Mouse (Mus musculus): ENCODE measurements around the gene Smim5. TPM values are rescaled to one million over a fixed set of nuclear protein-coding genes. Genes with fewer than 3 reads are reported as not detected.

The Smim5 gene
- total and polyA plus RNA-seq, 2 experiments from 2014 or later = 0.95 to 2.4 TPM

DNA sequence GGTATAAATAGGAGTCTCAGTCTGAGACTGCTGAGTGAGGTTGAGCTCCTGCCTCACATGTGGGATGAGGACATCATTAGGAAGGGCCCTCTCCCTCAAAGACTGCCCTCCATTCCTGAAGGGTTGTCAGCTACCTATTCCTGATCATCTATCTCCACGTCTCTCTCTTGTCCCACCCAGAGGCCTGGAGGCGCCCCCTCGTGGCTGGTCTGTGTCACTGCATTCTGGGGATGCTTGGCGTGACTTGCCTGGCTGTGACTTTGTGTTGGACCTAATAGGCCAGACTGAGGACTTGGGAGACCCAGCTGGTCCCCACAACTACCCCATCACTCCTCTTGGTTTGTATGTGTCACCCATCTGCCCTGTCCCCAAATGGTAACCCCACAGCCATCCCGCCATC is 18.8 kb upstream of the Smim5 start:
- H3K9me3 ChIP-seq (ENCODE audit: low read length) = no peaks in the 10 kb centered on the region
- H3K9ac ChIP-seq = no peak overlapping the region
- no peaks in the 10 kb centered on the region; the same call in 1 of the 2 replicates for H3K27me3 ChIP-seq (ENCODE audit: insufficient read depth, low read length)
- no peak overlapping the region for H3K27ac ChIP-seq (ENCODE audit: low read depth, low read length)
- DNase-seq (no peak), ATAC-seq (no peak)
- WGBS = 30% methylated on average over 5 of the region's 5 CpGs
- no peak overlapping the region for H3K4me2 ChIP-seq (ENCODE audit: low read depth)
- no peak overlapping the region for H3K4me3 ChIP-seq (ENCODE audit: low read depth, low read length)
- H3K4me1 ChIP-seq (ENCODE audit: insufficient read depth) = no peaks in the 10 kb centered on the region
- H3K36me3 ChIP-seq (ENCODE audit: insufficient read depth) = no peaks in the 10 kb centered on the region
- peak; percentile 55 for TF ChIP-seq CTCF (IDR thresholded peaks at IDR 0.05; ENCODE audit: low read depth)

DNA sequence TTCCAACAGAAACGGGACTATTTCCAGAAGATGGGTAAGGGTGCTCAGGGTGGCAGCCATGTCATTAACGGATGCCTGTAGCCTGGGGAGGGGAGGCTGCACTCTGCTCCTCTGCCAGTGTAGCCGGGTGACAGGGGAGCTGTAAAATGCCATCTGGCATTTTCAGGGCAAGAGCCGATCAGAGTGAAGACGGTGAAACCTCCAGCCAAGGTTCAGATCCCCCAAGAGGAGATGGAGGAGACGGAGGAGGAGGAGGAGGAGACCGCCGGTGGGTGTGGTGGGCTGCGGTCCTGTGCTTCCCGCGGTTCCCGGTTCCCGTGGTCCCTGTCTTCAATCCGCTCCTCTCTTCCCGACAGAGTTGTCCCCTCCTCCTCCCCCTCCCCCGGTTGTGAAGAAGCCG is 16.5 kb upstream of the Smim5 start:
- H3K9me3 ChIP-seq (ENCODE audit: low read length) = no peaks in the 10 kb centered on the region
- 28% methylated on average over 16 of the region's 17 CpGs for WGBS
- no peaks in the 10 kb centered on the region for H3K27me3 ChIP-seq (ENCODE audit: insufficient read depth, low read length)
- no peak overlapping the region for H3K4me3 ChIP-seq (ENCODE audit: low read depth, low read length)
- TF ChIP-seq CTCF (IDR thresholded peaks at IDR 0.05; ENCODE audit: low read depth) = no peak
- no peaks in the 10 kb centered on the region for H3K4me1 ChIP-seq (ENCODE audit: insufficient read depth)
- H3K27ac ChIP-seq (ENCODE audit: low read depth, low read length) = no peak overlapping the region
- DNase-seq = no peak
- ATAC-seq = no peak
- no peak overlapping the region for H3K9ac ChIP-seq
- no peaks in the 10 kb centered on the region for H3K36me3 ChIP-seq (ENCODE audit: insufficient read depth)
- no peak overlapping the region for H3K4me2 ChIP-seq (ENCODE audit: low read depth)

DNA sequence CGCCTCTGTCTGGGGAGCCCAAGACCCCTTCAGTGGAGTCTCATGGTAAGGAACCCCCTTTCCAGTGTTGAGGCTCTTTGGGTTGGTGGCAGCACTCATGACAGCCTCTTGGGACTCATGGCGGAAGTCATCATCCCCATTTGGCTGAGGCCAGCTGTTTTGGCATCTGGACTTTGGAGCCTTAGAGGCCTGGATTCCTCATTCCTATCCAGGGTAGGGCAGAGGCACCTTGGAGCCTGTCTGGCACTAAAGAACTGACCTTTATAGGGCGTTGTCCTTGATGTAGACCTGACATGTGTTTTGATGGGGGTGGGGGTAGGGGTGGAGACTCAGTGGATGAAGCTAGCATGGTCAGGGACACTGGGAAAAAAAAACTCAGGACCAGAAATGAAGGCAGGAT is 15.4 kb upstream of the Smim5 start:
- ATAC-seq = no peak

DNA sequence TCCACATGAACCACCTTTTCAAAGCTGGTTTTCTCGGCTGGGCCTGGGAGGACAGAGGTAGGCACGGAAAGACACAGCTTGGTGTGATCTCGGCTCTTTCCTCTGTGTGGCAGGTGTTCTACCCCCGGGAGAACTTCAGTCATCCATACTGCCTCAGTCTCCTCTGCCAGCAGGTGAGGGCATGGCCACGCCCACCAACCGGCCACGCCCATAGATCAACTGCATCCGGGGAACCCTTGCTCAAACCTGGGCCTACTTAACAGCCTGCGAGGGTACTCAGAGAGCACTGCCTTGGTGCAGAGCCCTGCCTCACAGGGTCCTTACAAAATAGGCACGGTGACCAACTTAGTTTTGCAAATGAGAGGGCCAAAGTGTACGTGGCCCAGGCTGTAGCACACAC is 14.5 kb upstream of the Smim5 start:
- Histone ChIP-seq H3K4me3 (ENCODE audit: low read depth, low read length) (no peak overlapping the region), H3K4me2 (ENCODE audit: low read depth) (no peak overlapping the region), H3K9me3 (ENCODE audit: low read length) (no peaks in the 10 kb centered on the region), H3K9ac (no peak overlapping the region), H3K36me3 (ENCODE audit: insufficient read depth) (no peaks in the 10 kb centered on the region), H3K4me1 (ENCODE audit: insufficient read depth) (no peaks in the 10 kb centered on the region), H3K27ac (ENCODE audit: low read depth, low read length) (no peak overlapping the region), H3K27me3 (ENCODE audit: insufficient read depth, low read length) (no peaks in the 10 kb centered on the region)
- TF ChIP-seq CTCF (IDR thresholded peaks at IDR 0.05; ENCODE audit: low read depth) = no peak
- ATAC-seq = no peak
- 82% methylated on average over 11 of the region's 11 CpGs for WGBS
- DNase-seq = no peak

More for the DNA sequence above, 15.4 kb upstream of the Smim5 start:
- Histone ChIP-seq H3K9me3 (ENCODE audit: low read length) (no peaks in the 10 kb centered on the region), H3K36me3 (ENCODE audit: insufficient read depth) (no peaks in the 10 kb centered on the region), H3K9ac (no peak overlapping the region), H3K27me3 (ENCODE audit: insufficient read depth, low read length) (no peaks in the 10 kb centered on the region), H3K4me3 (ENCODE audit: low read depth, low read length) (no peak overlapping the region), H3K4me1 (ENCODE audit: insufficient read depth) (no peaks in the 10 kb centered on the region), H3K4me2 (ENCODE audit: low read depth) (no peak overlapping the region), H3K27ac (ENCODE audit: low read depth, low read length) (no peak overlapping the region)
- WGBS = 96% methylated on average over 3 of the region's 3 CpGs
- no peak for TF ChIP-seq CTCF (IDR thresholded peaks at IDR 0.05; ENCODE audit: low read depth)
- DNase-seq = no peak

DNA sequence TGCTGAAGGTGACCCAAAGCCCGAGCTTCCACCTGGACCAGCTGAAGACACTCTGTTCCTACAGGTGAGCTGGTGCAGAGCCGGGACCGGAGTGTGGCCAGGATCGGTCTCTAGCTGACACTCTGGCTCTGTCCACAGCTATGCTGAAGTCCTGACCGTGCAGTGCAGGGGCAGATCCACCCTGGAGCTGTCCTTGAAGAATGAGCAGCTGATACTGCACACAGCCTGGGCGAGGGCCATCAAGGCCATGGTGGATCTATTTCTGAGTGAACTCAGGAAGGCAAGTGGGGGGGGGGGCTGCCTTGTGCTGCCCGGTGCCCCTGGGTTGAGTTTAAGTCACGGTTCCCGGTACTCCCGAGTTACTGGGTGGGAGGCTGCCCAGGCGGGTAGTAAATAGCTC is 13.3 kb upstream of the Smim5 start:
- no peaks in the 10 kb centered on the region for H3K36me3 ChIP-seq (ENCODE audit: insufficient read depth)
- ATAC-seq (no peak), DNase-seq (no peak)
- 89% methylated on average over 11 of the region's 11 CpGs for WGBS
- H3K27me3 ChIP-seq (ENCODE audit: insufficient read depth, low read length) = no peaks in the 10 kb centered on the region
- H3K27ac ChIP-seq (ENCODE audit: low read depth, low read length) = no peak overlapping the region
- H3K4me1 ChIP-seq (ENCODE audit: insufficient read depth) = no peaks in the 10 kb centered on the region
- TF ChIP-seq CTCF (IDR thresholded peaks at IDR 0.05; ENCODE audit: low read depth) = no peak
- no peaks in the 10 kb centered on the region for H3K9me3 ChIP-seq (ENCODE audit: low read length)
- no peak overlapping the region for H3K4me3 ChIP-seq (ENCODE audit: low read depth, low read length)
- H3K4me2 ChIP-seq (ENCODE audit: low read depth) = no peak overlapping the region
- H3K9ac ChIP-seq = no peak overlapping the region

DNA sequence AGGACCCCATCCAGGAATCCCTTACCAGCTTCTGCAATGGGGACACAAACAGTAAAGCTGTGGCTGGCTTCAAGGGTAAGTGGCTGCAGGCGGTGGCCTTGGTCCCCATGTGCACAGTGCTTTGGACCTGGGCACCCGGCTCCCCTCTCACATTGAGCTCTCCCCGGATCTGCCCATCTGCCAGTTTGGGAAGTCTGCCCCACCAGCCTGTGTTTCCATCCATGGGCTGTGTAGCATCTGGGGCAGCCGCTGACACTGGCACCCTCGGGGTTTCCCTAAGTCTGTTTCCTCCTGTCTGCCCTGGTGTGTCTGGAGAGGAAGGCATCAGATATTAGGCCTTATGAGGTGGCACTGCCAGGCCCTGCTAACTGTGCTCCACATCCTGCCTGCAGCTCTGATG is 11.7 kb upstream of the Smim5 start:
- Histone ChIP-seq H3K27me3 (ENCODE audit: insufficient read depth, low read length) (no peaks in the 10 kb centered on the region), H3K4me1 (ENCODE audit: insufficient read depth) (no peaks in the 10 kb centered on the region), H3K4me3 (ENCODE audit: low read depth, low read length) (no peak overlapping the region), H3K36me3 (ENCODE audit: insufficient read depth) (no peaks in the 10 kb centered on the region; the same call in 1 of the 2 replicates), H3K9ac (no peak overlapping the region), H3K27ac (ENCODE audit: low read depth, low read length) (no peak overlapping the region), H3K4me2 (ENCODE audit: low read depth) (no peak overlapping the region), H3K9me3 (ENCODE audit: low read length) (no peaks in the 10 kb centered on the region)
- ATAC-seq (0 out of 2 replicates have a peak, but pooled peaks have one; percentile 43), DNase-seq (peak; percentile 17)
- no peak for TF ChIP-seq CTCF (IDR thresholded peaks at IDR 0.05; ENCODE audit: low read depth)
- WGBS = 65% methylated on average over 5 of the region's 5 CpGs

DNA sequence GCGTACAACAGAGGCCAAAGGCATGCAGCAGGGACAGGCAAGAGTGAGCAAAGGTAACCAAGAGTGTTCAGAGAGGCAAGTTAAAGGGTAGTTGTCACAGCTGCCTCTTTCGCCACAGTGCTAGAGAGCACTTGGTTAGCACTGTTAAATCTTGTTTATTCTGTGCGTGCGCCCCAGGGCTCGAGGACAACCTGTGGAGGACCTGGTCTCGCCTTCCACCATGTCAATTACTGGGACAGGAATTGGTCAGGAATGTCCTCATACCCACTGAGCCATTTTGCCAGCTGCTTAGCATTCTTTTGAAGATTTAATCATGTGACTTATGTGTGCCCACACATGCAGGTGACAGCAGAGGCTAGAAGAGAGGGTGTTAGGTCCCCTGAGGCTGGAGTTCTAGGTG is 10.6 kb upstream of the Smim5 start:
- no peaks in the 10 kb centered on the region for H3K27me3 ChIP-seq (ENCODE audit: insufficient read depth, low read length)
- H3K27ac ChIP-seq (ENCODE audit: low read depth, low read length) = no peak overlapping the region
- no peaks in the 10 kb centered on the region for H3K4me1 ChIP-seq (ENCODE audit: insufficient read depth)
- H3K36me3 ChIP-seq (ENCODE audit: insufficient read depth) = peaks cover 5% of the 10 kb centered on the region
- TF ChIP-seq CTCF (IDR thresholded peaks at IDR 0.05; ENCODE audit: low read depth) = no peak
- H3K4me2 ChIP-seq (ENCODE audit: low read depth) = no peak overlapping the region
- no peaks in the 10 kb centered on the region for H3K9me3 ChIP-seq (ENCODE audit: low read length)
- WGBS = 86% methylated on average over 6 of the region's 6 CpGs
- ATAC-seq (no peak), DNase-seq (no peak)
- no peak overlapping the region for H3K9ac ChIP-seq
- H3K4me3 ChIP-seq (ENCODE audit: low read depth, low read length) = no peak overlapping the region

DNA sequence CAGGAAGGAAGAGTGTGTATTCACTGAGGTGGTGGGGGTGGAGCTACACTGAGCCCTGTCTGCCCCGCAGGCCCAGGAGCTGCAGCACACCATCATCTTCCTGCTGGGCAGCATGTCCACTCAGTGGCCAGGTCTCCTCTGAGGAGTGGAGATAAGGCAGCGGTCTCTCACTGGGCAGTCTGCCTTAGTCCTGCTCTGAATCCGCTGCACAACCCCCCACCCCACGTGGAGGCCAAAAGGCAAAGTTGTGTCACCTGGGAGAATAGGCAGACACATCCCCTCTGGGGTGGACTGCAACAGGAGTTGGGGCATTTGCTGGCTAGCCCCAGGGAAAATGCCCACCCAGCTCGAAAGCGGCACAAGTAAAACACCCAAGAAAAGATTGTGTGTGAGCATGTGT is 7.6 kb upstream of the Smim5 start:
- 58% methylated on average over 6 of the region's 6 CpGs for WGBS
- H3K4me2 ChIP-seq (ENCODE audit: low read depth) = no peak overlapping the region
- ATAC-seq = no peak

More for the DNA sequence above, 7.6 kb upstream of the Smim5 start:
- H3K27ac ChIP-seq (ENCODE audit: low read depth, low read length) = no peak overlapping the region
- H3K4me3 ChIP-seq (ENCODE audit: low read depth, low read length) = no peak overlapping the region
- peaks cover 10% of the 10 kb centered on the region for H3K36me3 ChIP-seq (ENCODE audit: insufficient read depth)
- no peak for DNase-seq
- H3K9ac ChIP-seq = no peak overlapping the region
- no peak for TF ChIP-seq CTCF (IDR thresholded peaks at IDR 0.05; ENCODE audit: low read depth)
- no peaks in the 10 kb centered on the region for H3K9me3 ChIP-seq (ENCODE audit: low read length)
- H3K27me3 ChIP-seq (ENCODE audit: insufficient read depth, low read length) = no peaks in the 10 kb centered on the region
- no peaks in the 10 kb centered on the region for H3K4me1 ChIP-seq (ENCODE audit: insufficient read depth)
